Mouse (Mus musculus) thymus, adult 18-20 months (tissue): ENCODE measurements at regions not wholly inside any gene's neighbourhood (a gene's known extent, or its start where the extent isn't known, plus 50 kb on each side); places are given as distances from the start of the nearest gene placed in this dataset.
"Not testable (repeated sequence)": the region's sequence is repeated elsewhere in the genome, so short reads cannot be mapped to it uniquely, and the experiment has no call there.

Experiments used
- DNase-seq, 2 experiments: peaks; one replicate each; pipeline ENCODE4 v3.0.0; 2022; ENCODE audit warnings: mixed read lengths in 2 of 2

DNA sequence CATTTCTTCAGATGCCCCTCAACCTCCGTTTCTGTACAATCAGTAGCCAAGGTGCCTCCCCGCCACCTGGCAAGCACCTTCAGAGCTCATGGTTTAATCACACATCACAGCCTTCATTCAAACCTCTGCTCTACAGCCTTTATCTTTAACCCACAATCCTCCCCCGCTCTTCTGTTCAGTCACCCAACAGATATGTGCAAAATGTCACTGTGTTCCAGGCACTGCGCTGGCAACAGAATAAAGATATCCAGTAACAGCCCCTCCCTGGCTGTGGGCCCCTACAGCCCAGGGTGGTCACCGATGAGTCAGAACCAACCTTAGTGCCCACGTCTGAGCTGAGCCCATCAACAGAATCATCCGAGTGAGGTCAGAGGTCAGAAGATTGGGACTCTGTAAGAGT, 54.3 kb upstream of the Ddr1 start:
- DNase-seq = no peak

DNA sequence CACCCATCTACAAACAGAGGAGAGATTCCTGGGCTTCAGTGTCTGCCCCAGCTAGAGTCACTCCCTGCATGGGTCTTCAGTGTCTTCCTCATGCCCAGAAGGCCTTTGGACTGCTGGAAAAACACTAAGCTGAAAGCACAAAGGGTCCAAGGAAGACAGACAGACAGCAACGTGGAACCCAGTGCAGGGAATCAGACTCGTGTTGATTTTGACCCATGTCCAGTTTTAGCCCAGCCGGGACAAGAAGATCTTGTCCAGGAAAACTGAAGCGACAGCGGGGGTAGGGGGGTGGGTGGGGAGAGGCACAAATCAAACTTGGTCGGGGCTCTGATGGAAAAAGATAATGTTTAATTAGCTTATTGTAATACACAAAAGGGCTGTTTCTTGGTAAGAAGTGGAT, 55.3 kb upstream of the Ddr1 start:
- DNase-seq = no peak

DNA sequence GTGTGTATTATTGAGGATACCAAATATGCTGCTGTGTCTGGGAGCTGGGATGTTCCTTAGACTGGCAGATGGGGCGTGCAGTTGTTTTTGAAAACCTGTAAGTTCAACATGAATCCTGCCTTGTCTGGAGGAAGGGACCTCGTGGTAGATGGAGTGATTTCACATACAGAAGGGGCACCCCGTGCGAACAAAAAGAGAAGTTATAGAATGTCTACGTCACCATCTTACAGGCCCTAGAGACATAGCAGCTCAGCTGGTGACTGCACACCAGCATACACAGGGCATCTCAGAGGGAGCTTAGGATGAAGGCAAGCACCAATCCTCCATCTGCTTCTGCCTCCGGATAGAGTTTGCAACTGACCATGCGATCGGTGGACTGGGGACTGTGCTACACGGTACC, 58.2 kb upstream of the Ddr1 start:
- no peak for DNase-seq

DNA sequence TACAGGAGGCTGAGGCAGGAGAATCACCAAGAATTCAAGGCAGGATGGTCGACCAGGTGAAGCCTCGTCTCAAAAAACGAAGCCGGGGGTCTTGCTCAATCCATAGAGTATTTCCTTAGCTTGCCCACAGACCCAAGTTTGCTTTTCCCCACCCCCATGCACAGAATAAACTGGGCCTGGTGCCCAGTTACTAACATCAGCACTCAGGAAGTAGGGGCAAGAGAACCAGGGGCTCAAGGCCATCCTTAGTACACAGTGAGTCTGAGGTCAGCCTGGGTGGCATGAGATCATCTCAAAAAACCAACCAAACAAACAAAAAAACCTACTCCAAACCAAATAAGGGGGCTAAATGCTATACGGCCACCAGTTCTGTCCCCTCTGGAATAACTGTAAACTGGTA, 58.4 kb upstream of the Ier3 start:
- no peak for DNase-seq

DNA sequence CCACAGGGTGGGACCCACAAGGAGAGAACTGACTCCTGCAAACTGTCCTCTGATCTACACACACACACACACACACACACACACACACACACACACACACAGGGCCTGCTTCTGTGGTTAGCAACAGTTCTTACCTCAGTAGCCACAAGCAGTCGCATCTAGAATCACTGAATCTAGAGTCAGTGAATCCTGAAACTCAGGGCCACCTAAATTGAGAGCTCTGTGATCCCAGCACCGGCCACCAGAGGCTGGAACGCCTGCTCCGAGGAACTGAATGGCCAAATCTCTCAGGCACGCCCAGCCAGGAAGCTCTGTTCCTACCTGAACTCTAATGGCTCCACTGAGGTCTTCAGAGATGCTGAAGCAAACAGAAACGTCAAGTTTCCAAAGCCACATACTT, 57.6 kb upstream of the Ier3 start:
- peak in 1 of 2 experiments; percentile 33 for DNase-seq

DNA sequence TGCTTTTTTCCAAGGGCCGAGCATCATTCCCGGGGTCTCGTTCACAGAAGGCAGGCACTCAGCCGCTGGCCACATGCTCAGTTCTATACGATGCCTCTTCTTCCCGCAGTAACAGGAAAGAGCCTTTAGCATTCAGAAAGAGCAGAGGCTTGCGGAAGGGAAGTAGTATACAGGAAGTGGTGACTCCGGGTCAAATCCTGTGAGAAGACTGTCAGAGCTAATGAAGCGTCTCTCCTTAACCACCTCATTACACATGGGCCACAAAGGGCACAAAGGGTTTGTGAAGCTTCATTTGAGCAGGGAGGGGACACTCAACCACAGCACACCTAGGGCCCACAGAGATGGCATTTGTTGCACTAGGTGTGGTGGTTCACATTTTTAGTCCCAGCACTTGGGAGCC, 55.1 kb upstream of the Ier3 start:
- peak in 1 of 2 experiments; percentile 28 for DNase-seq

DNA sequence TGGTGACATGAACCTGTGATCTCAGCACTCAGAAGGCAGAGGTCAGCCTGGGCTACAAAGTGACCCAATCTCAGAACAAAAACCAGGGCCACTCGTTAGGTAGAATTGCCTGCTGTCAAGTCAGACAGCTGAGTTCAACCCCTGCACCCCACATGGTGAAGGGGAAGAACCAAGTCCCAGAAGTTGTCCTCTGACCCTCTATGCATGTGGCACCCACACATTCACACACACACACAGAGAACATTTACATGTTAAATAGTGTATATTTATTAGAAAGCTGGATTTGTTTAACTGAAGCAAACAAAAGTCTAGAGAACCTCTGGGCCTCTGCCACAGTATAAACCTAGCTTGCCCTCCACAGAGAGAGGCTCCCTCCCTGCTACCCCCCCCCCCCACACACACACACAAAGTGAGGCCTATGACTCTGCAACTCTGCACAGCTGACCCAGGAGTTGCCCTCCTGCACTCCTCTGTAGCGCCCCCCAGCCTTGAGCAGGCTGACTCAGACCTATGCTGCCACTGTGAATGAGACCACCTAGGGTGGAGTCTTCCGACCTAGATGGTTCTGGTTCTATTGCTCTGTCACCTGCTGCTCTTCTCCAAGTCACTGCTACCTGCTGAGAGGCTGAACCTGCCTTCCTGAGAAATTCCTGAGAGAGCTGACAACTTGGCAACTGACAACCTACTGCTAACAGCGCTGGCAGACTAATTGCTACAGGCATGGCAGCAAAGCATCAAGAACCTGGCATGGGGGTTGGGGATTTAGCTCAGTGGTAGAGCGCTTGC, 52.1 kb upstream of the Ier3 start:
- no peak for DNase-seq

DNA sequence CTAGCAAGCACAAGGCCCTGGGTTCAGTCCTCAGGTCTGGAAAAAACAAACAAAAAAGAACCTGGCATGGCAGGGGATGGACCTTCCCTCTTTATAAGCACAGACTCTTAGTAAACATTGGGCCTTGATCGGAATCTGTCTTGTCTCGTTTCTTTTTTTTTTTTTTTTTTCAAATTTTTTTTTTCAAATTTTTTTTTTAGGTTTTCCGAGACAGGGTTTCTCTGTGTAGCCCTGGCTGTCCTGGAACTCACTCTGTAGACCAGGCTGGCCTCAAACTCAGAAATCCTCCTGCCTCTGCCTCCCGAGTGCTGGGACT, 51.6 kb upstream of the Ier3 start:
- DNase-seq = not testable (repeated sequence)

DNA sequence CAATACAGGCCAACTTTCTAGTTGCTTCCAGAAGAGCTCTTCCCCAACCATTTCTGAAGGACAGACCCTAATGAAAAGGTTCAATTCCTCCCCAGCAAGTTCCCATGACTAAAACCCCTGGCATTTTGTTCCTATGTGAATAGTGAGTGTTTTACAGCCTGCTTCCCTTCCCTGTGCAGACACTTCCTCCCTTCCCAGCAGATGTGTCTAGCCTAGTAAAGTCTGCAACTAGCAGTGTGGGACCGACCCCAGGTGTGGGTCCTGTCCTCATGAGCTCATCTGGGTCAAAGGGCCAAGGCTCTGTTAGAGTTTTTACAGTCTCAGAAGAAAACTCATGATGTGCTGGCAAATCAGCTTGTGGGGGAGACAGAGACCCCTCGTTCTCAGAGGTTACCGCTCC, 50.9 kb upstream of the Ier3 start:
- DNase-seq = no peak

DNA sequence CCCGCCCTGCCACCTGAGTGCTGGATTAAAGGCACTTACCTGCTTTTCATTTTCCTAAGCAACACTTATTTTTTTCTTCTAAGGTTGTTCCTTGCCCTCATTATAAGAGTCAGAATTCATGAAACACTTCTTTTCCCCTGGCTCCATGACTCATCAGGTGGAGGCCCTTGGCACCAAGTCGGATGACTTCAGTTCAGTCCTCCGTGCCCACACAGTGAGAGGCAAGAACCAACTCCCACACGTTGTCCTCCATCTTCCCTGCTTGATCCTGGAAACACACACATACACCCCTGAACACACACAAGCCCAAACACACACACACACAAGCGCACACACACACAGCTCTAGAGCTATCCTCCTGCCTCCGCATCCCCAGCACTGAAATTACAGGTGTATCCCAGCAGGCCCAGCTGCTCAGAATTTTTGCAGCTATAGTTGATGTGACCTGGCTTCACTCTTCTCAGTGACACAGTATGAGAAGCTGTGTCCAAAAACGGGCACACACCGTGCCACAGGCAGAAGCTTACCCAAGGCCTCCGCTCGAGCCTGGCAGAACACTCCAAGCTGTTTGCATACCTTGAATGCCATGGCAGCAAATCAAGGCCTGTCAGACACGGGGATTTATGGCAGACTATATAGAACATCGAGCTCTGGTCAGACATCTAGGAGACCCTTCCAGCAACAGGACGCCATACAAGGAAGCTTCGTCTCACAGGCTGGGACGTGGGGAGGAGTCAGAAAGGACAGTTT, 49.7 kb upstream of the Ier3 start:
- no peak for DNase-seq
